Mouse (Mus musculus): ENCODE data around the gene 4921504E06Rik.

GRCm38 (mm10) chr2:19416066-19416465, 137.6 kb downstream of the 4921504E06Rik start:
- no peak for TF ChIP-seq CTCF (IDR thresholded peaks at IDR 0.05; ENCODE audit: low read depth)
- no peak for TF ChIP-seq EP300 (IDR thresholded peaks at IDR 0.05; ENCODE audit: low read depth)

Measured in heart, postnatal 0 days (tissue).